Mouse (Mus musculus) kidney, embryonic 14.5 days (tissue): ENCODE data around the gene Fzr1. TPM values are rescaled to one million over a fixed set of nuclear protein-coding genes. Genes with fewer than 3 reads are reported as not detected.
A peak's percentile ranks its signal among the peaks of the same experiment; 100 is the strongest.

Source experiments
- ATAC-seq: fragments of 200-750 bp; cut with Nextera tagmentation; 2 replicates; pipeline ENCODE4 v1.8.0; 2017; ENCODE audit warnings: moderate number of reproducible peaks, mild to moderate bottlenecking, moderate TSS enrichment, moderate library complexity; ENCODE audit not compliant: low FRiP score, low TSS enrichment
- H3K27ac ChIP-seq: fragments of 300-500 bp; sonication (generic); 2 replicates; pipeline ENCODE4 v1.5.1; 2014; ENCODE audit warnings: low read depth, mild to moderate bottlenecking, low read length, moderate library complexity, mixed read lengths
- H3K27me3 ChIP-seq: fragments of 300-500 bp; sonication (generic); 2 replicates; pipeline ENCODE4 v1.6.1; 2014; ENCODE audit warnings: mild to moderate bottlenecking, low read length; ENCODE audit not compliant: control insufficient read depth, insufficient read depth
- H3K36me3 ChIP-seq: fragments of 300-500 bp; sonication (generic); 2 replicates; pipeline ENCODE4 v1.6.1; 2014; ENCODE audit warnings: low read length, mixed read lengths; ENCODE audit not compliant: control insufficient read depth, insufficient read depth
- H3K4me1 ChIP-seq: fragments of 300-500 bp; sonication (generic); 2 replicates; pipeline ENCODE4 v1.6.1; 2014; ENCODE audit warnings: low read length, mixed read lengths; ENCODE audit not compliant: control insufficient read depth, insufficient read depth
- H3K4me2 ChIP-seq: fragments of 300-500 bp; sonication (generic); replicated peaks from 2 replicates; pipeline ENCODE4 v1.6.1; 2014; ENCODE audit warnings: low read depth, mild to moderate bottlenecking, low read length
- H3K4me3 ChIP-seq: fragments of 300-500 bp; sonication (generic); 2 replicates; pipeline ENCODE4 v1.5.1; 2014; ENCODE audit warnings: mild to moderate bottlenecking, low read length
- H3K9ac ChIP-seq: fragments of 300-500 bp; sonication (generic); 2 replicates; pipeline ENCODE4 v1.6.1; 2014; ENCODE audit warnings: low read depth, mild to moderate bottlenecking, low read length, moderate library complexity
- H3K9me3 ChIP-seq: fragments of 300-500 bp; sonication (generic); 2 replicates; pipeline ENCODE4 v1.6.1; 2016; ENCODE audit warnings: low read length; ENCODE audit not compliant: control insufficient read depth
- WGBS: fragments of 180-500 bp; shearing (Covaris S2); extraction: QIAGEN DNeasy Blood & Tissue Kit; methylation state at CpG from one replicate; pipeline ENCODE4 v1.1.7; 2014; 5-methylcytosine and 5-hydroxymethylcytosine counted together
- polyA plus RNA-seq: library from polyadenylated mRNA; unstranded; fragments of >200 nt; fragmentation: Nextera tagmentation; extraction: Ambion mirVana; gene quantifications from 2 replicates; pipeline ENCODE4 v1.2.1, GENCODE M21; 2014

Gene Fzr1
- polyA plus RNA-seq, 1 experiment from 2014 or later = 108 TPM

DNA sequence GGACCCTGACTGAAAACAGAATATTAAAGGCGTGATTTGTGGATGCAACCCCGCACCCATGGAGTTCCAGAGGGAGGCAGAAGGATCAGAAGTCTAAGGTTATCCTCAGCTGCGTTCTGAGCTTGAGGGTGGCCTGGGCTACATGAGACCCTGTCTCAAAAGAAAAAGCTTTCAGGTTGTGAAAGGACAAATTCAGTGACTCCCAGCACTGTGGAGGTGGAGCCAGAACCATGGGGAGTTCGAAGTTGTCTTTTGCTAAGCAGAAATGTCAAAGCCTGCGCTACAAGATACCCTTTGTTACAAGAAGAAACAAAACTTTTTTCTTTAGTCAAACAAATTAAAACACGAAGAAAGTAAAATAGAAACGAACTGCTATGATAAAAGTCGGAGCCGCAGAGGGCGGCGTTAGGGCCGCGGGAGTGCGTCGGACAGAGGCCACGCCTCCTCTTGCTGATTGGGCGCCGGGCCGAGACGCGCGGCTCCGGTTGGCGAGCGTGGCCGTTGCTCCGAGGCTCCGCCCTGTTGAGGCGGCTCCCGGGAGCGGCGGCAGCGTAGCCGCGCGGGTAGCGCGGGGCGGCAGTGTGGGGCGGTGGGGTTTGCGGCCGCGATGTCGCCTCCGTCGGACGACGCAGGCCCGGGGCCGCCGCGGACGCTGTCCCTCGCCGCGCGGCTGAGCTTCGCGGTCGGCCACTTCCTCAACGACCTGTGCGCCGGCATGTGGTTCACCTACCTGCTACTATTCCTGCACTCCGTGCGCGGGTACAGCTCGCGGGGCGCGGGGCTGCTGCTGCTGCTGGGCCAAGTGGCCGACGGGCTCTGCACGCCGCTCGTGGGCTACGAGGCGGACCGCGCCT, 21.1 kb downstream of the Fzr1 start, which contains the start of gene Mfsd12:
TSS of gene Mfsd12 (plus strand) at position 501 of the 854 bp plus-strand sequence.
- Histone ChIP-seq H3K9me3 (no peaks in the 10 kb centered on the region), H3K4me3 (peak within 1 kb of the TSS; percentile 82), H3K4me2 (peak within 1 kb of the TSS; percentile 99), H3K27ac (no peak within 1 kb of the TSS), H3K36me3 (peaks cover 2% of the 10 kb centered on the region; the same call in 1 of the 2 replicates), H3K9ac (peak within 1 kb of the TSS; percentile 76), H3K27me3 (no peaks in the 10 kb centered on the region), H3K4me1 (peaks cover 16% of the 10 kb centered on the region; the same call in 1 of the 2 replicates)
- WGBS = 2% methylated on average over 66 of the region's 79 CpGs
- ATAC-seq = peak; percentile 90

DNA sequence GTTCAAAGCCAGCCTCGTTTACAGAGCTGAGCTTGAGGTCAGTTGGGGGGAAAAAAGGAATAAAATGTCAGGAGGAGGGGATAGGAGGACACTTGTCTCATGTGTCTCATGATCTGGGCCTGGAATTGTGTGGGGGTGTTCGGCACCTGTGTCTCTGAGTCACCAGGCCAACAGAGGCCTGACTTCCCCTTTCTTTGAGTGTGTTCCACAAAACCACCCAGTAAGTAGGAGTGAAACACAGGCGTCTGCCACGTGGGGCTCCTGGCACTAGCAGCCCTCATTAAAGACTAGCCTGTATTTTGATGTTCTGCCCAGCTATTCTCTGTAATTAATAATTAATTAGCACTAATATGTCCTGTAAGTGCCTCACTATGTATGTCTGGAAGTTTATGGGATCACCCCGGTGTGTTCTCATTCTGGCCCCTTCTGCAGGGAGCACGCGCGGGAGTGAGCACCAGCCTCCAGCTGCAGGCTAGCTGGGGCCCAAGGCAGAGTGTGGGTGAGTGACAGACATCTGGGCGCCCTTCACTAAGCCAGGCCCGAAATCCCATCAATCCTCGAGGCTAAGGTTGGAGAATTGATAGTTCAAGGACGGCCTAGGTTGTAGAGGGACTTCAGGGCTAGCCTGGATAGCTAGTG, 21.8 kb downstream of the Fzr1 start:
- Histone ChIP-seq H3K36me3 (no peaks in the 10 kb centered on the region), H3K27me3 (no peaks in the 10 kb centered on the region), H3K4me3 (no peak overlapping the region), H3K9me3 (no peaks in the 10 kb centered on the region), H3K4me1 (peaks cover 16% of the 10 kb centered on the region; the same call in 1 of the 2 replicates), H3K27ac (no peak overlapping the region), H3K4me2 (peak overlapping the region; percentile 99), H3K9ac (no peak overlapping the region)
- no peak for ATAC-seq
- WGBS = 50% methylated on average over 12 of the region's 12 CpGs

- no peaks in the 10 kb centered on the region for H3K27me3 ChIP-seq
- no peaks in the 10 kb centered on the region for H3K9me3 ChIP-seq
- H3K9ac ChIP-seq = no peak overlapping the region
- H3K36me3 ChIP-seq = no peaks in the 10 kb centered on the region
- H3K4me2 ChIP-seq = no peak overlapping the region
- no peak overlapping the region for H3K4me3 ChIP-seq
- H3K27ac ChIP-seq = no peak overlapping the region
- peaks cover 12% of the 10 kb centered on the region; the same call in 1 of the 2 replicates for H3K4me1 ChIP-seq
- no peak for ATAC-seq
- 86% methylated on average over 4 of the region's 4 CpGs for WGBS
These were observed 22.8 kb downstream of the Fzr1 start for GRCm38 (mm10) chr10:81355533-81355932.

DNA sequence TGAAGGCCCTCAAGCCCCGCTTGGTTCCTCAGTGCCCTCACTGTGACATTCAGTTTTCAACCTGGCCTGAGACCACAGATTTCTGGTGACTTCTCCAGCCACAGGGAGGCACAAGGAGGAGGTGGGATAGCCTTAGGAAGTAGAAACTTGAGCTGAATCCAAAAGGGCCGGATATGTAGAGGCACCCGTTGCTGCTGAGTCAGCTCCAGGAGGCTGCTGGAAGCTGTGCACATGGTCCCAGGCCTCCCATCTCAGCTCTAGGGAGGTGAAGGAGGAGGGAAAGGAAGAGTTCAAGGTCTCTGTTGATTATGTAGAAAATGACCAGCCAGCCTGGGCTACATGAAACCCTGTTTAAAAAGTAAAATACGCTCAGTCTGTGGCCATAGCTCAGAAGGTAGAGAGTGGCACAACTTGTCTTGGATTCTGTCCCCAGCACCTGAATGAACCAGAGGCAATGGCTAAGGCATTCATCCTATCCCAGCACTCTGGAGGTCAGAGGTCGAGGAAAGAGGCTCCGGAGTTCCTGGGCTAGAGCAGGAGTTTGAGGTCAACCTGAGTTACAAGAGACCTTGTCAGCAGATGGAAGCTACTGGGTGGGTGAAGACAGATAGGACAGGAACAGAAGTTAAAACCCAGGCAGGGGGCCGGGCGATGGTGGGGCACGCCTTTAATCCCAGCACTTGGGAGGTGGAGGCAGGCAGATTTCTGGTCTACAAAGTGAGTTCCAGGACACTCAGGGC, 23.4 kb downstream of the Fzr1 start:
- no peak overlapping the region for H3K9ac ChIP-seq
- H3K9me3 ChIP-seq = no peaks in the 10 kb centered on the region
- peaks cover 12% of the 10 kb centered on the region; the same call in 1 of the 2 replicates for H3K4me1 ChIP-seq
- 67% methylated on average over 9 of the region's 9 CpGs for WGBS
- no peak overlapping the region for H3K4me2 ChIP-seq
- no peaks in the 10 kb centered on the region for H3K36me3 ChIP-seq
- H3K4me3 ChIP-seq = no peak overlapping the region
- no peak for ATAC-seq
- no peak overlapping the region for H3K27ac ChIP-seq
- H3K27me3 ChIP-seq = no peaks in the 10 kb centered on the region

DNA sequence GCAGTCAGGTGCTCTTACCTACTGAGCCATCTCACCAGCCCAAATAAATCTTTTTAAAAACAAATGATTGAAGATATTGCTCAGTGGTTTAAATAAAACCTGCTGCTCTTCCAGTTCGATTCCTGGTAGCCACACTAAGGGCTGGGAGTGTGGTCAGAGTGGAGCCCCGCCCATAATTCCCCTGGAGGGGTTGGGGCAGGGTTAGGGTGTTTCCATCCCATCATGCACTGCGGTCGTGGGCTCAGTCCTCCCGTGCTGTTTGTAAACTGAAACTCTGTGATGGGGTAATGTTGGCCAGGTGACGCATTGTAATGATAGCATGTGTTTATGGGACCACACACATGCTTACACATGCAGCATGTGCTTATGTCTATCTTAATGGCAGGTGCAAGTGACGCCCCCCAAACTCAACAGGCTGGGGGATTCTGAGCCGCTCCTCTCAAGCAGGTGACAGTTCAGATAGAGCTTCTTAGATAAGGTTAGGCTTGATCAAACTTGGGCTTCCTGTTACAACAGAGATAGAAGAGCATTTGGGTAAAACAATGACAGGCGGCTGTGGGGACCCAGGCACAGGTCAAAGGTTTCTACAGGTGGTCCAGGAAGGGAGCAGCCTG, 26.5 kb downstream of the Fzr1 start:
- no peak overlapping the region for H3K4me2 ChIP-seq
- no peak for ATAC-seq
- 23% methylated on average over 9 of the region's 9 CpGs for WGBS

GRCm38 (mm10) chr10:81350351-81351063, 27.8 kb downstream of the Fzr1 start, which contains the start of gene Hmg20b:
Hmg20b (minus strand) TSS chr10:81350480.
- peak within 1 kb of the TSS; percentile 73 for H3K4me2 ChIP-seq
- H3K36me3 ChIP-seq = peaks cover 13% of the 10 kb centered on the region; the same call in 1 of the 2 replicates
- peak within 1 kb of the TSS; percentile 69; the same call in 1 of the 2 replicates for H3K27ac ChIP-seq
- no peaks in the 10 kb centered on the region for H3K9me3 ChIP-seq
- H3K27me3 ChIP-seq = no peaks in the 10 kb centered on the region
- peak within 1 kb of the TSS; percentile 74 for H3K4me3 ChIP-seq
- WGBS = under 1% methylated on average over 46 of the region's 54 CpGs
- peak within 1 kb of the TSS; percentile 88 for H3K9ac ChIP-seq
- ATAC-seq = peak; percentile 94
- peaks cover 16% of the 10 kb centered on the region for H3K4me1 ChIP-seq

More for the DNA sequence above, 26.5 kb downstream of the Fzr1 start:
- Histone ChIP-seq H3K9me3 (no peaks in the 10 kb centered on the region), H3K4me1 (peaks cover 12% of the 10 kb centered on the region), H3K36me3 (peaks cover 13% of the 10 kb centered on the region; the same call in 1 of the 2 replicates), H3K27me3 (no peaks in the 10 kb centered on the region), H3K9ac (no peak overlapping the region), H3K4me3 (no peak overlapping the region), H3K27ac (no peak overlapping the region)

DNA sequence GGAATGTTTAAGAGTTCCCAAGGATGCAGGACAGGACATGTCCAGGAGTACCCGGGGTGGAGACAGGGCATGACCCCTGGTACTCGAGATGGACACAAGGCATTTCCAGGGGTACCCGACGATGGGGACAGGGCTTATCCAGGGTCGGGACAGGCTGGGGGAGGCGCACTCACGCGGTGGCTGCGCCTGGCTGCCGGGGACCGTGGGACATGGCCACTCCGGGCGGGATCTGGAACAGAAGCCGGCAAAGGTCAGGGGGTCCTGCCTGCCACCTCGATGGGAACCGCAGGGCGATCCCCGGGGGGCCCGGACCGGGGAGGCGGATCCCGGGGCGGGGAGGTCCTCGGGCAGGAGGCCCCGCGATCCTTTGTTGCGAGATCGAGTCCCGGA, 28.4 kb downstream of the Fzr1 start:
- H3K9ac ChIP-seq = peak overlapping the region; percentile 88
- peaks cover 13% of the 10 kb centered on the region; the same call in 1 of the 2 replicates for H3K36me3 ChIP-seq
- 2% methylated on average over 15 of the region's 29 CpGs for WGBS
- H3K4me3 ChIP-seq = peak overlapping the region; percentile 74
- no peaks in the 10 kb centered on the region for H3K27me3 ChIP-seq
- ATAC-seq = peak; percentile 5
- H3K4me2 ChIP-seq = peak overlapping the region; percentile 73
- H3K4me1 ChIP-seq = peaks cover 16% of the 10 kb centered on the region
- peak overlapping the region; percentile 69; the same call in 1 of the 2 replicates for H3K27ac ChIP-seq
- H3K9me3 ChIP-seq = no peaks in the 10 kb centered on the region

DNA sequence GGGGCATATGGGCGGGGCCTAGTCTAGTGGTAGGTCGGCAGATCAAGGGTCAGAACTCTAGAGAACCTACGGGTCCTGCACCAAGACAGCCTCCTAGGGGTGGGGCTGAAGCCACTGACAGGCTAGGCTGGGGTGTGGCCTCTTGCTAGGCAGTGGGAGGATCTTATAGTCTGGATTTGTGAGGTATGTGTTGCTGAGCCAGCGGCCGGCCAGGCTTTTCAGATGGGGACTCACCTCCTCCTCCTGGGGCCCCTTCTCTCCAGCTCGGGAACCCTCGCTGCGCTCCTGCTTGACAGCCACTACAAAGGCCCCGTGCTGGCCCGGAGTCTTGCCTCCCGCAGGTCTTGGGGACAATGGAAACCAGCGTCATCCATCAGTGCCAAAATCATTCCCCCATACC, 29.2 kb downstream of the Fzr1 start:
- no peaks in the 10 kb centered on the region for H3K27me3 ChIP-seq

More for the DNA sequence above, 29.2 kb downstream of the Fzr1 start:
- Histone ChIP-seq H3K27ac (no peak overlapping the region; the same call in 1 of the 2 replicates), H3K9ac (peak overlapping the region; percentile 88; the same call in 1 of the 2 replicates), H3K9me3 (no peaks in the 10 kb centered on the region), H3K4me2 (peak overlapping the region; percentile 73), H3K36me3 (peaks cover 13% of the 10 kb centered on the region; the same call in 1 of the 2 replicates), H3K4me1 (peaks cover 16% of the 10 kb centered on the region), H3K4me3 (peak overlapping the region; percentile 74)
- WGBS = 7% methylated on average over 12 of the region's 12 CpGs
- ATAC-seq = no peak
